Mouse (Mus musculus) megakaryocyte, embryonic 14.5 days (primary cell): ENCODE results near the gene Wdr62. TPM values are rescaled to one million over a fixed set of nuclear protein-coding genes. Genes with fewer than 3 reads are reported as not detected.

Experiments
- H3K27me3 ChIP-seq: replicated peaks from 2 replicates; pipeline ENCODE3; 2012; ENCODE audit warnings: inconsistent platforms
- H3K36me3 ChIP-seq: replicated peaks from 2 replicates; pipeline ENCODE3; 2012; ENCODE audit warnings: low read length, inconsistent platforms, mixed read lengths
- H3K4me1 ChIP-seq: 2 replicates; pipeline ENCODE4 v1.6.1; 2012; ENCODE audit warnings: inconsistent platforms
- H3K4me3 ChIP-seq: replicated peaks from 2 replicates; pipeline ENCODE3; 2012; ENCODE audit warnings: moderate library complexity, mild to moderate bottlenecking, inconsistent platforms
- H3K9me3 ChIP-seq: 2 replicates; pipeline ENCODE4 v1.6.1; 2012; ENCODE audit warnings: inconsistent platforms
- FLI1 ChIP-seq: IDR thresholded peaks from 2 replicates; pipeline ENCODE4 v1.6.1; 2012; ENCODE audit warnings: low read length, inconsistent platforms, mixed read lengths
- GATA1 ChIP-seq: IDR thresholded peaks from 3 replicates; pipeline ENCODE4 v1.6.1; 2012; ENCODE audit warnings: mixed read lengths, low read length, inconsistent platforms, borderline replicate concordance
- polyA plus RNA-seq: library from polyadenylated mRNA; stranded (reverse); fragments of >175 nt; gene quantifications from 2 replicates; pipeline ENCODE4 v1.2.3, GENCODE M21; 2012; ENCODE audit warnings: low replicate concordance; ENCODE audit not compliant: insufficient read depth

Gene Wdr62
- polyA plus RNA-seq, 1 experiment: 35.7 TPM

DNA sequence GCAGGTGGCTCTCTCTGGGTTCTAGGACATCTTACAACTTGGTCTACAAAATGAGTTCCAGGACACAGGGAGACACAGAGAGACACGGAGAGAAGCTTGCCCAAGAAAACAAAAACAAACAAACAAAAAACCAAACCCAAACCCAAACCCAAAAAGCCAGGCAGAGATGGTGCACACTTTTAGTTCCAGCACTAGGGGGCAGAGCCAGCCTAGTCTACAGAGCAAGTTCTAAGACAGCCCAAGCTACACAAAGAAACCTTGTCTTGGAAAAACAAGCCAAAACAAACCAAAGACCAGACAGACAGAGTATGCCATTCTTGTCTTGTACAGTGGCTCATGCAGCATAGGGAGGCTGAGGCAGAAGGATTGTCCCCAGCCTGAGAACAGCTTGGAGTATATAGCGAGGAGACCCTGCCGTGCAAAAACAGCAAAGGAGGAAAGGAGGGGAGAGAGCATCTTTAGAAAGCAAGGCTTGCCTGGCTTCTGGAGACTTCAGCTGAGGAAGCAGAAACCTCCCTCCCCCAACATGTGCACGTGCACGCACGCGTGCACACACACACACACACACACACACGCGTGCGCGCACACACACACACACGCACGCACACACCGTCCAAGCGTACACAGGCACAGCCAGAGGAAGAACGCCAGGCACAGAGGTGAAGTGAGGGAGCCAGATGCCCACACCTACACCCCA is 26.0 kb upstream of the Wdr62 start:
- no peaks in the 10 kb centered on the region for H3K9me3 ChIP-seq
- peaks cover 32% of the 10 kb centered on the region for H3K4me1 ChIP-seq
- H3K27me3 ChIP-seq: peaks cover 10% of the 10 kb centered on the region
- peaks cover 13% of the 10 kb centered on the region for H3K36me3 ChIP-seq
- H3K4me3 ChIP-seq: peak overlapping the region; percentile 4
- no peak for TF ChIP-seq GATA1
- no peak for TF ChIP-seq FLI1

GRCm38 (mm10) chr7:30300914-30301313 is 20.7 kb upstream of the Wdr62 start:
- no peaks in the 10 kb centered on the region for H3K36me3 ChIP-seq
- peaks cover 14% of the 10 kb centered on the region for H3K27me3 ChIP-seq
- no peaks in the 10 kb centered on the region for H3K9me3 ChIP-seq
- no peak overlapping the region for H3K4me3 ChIP-seq
- H3K4me1 ChIP-seq: peaks cover 6% of the 10 kb centered on the region; the same call in 1 of the 2 replicates
- TF ChIP-seq FLI1 (no peak), GATA1 (no peak)

DNA sequence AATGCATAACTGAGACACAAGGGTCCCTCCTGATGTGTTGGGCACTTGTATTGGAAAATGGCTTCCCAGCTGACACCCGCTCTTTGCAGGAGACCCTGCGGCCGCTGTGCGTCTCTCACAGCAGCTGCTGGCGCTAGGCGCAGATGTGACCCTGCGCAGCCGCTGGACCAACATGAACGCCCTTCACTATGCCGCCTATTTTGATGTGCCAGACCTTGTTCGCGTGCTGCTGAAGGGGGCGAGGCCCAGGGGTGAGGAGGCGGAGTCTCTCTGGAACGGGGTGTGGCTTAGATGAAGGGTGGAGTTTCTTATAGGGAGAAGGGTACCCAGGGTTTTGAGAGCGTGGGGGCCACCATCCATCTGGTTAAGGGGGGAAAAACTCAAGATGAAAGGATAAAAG is 17.0 kb upstream of the Wdr62 start:
- Histone ChIP-seq H3K36me3 (no peaks in the 10 kb centered on the region), H3K27me3 (peaks cover 21% of the 10 kb centered on the region), H3K4me3 (no peak overlapping the region), H3K9me3 (no peaks in the 10 kb centered on the region), H3K4me1 (peaks cover 6% of the 10 kb centered on the region; the same call in 1 of the 2 replicates)
- TF ChIP-seq GATA1: no peak
- TF ChIP-seq FLI1: no peak

DNA sequence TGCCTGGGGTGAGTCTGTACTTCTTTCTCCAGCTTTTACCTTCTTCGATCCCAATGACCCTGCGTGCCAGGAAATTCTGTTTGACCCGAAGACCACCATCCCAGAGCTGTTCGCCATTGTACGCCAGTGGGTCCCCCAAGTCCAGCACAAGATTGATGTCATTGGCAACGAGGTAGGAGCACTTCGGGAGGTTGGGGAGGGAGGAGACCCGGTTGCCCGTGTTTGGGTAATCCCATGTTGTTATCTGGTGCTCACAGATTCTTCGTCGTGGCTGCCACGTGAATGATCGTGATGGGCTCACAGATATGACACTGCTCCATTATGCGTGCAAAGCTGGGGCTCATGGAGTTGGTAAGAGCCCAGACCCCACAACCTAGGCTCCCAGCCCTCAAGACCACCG is 16.6 kb upstream of the Wdr62 start:
- TF ChIP-seq GATA1 (no peak), FLI1 (no peak)
- H3K36me3 ChIP-seq: no peaks in the 10 kb centered on the region
- H3K4me3 ChIP-seq: no peak overlapping the region
- H3K27me3 ChIP-seq: peaks cover 23% of the 10 kb centered on the region
- H3K9me3 ChIP-seq: no peaks in the 10 kb centered on the region
- peaks cover 6% of the 10 kb centered on the region; the same call in 1 of the 2 replicates for H3K4me1 ChIP-seq

GRCm38 (mm10) chr7:30295103-30295502 is 14.9 kb upstream of the Wdr62 start:
- Histone ChIP-seq H3K9me3 (no peaks in the 10 kb centered on the region), H3K4me3 (no peak overlapping the region), H3K27me3 (peaks cover 37% of the 10 kb centered on the region), H3K4me1 (peaks cover 14% of the 10 kb centered on the region; the same call in 1 of the 2 replicates), H3K36me3 (no peaks in the 10 kb centered on the region)
- TF ChIP-seq GATA1 (no peak), FLI1 (no peak)

DNA sequence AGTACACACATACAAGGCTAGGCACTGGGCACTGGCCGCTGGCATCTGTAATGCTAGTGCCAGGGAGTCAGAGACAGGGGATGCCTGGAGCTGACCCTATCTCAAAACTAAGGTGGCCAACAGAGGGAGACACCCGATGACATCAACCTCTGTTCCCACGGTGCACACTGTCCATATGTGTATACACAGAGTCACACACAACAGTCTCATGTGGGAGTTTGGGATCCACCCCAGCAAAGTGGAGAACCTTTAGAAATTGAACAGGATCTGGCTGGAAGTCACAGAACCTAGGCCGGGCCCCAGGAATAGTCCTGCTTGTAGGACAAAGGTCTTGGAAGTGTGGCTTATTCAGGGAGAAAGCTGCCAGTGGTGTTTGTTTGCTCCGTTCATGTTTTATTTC is 14.1 kb upstream of the Wdr62 start:
- H3K4me1 ChIP-seq: peaks cover 11% of the 10 kb centered on the region; the same call in 1 of the 2 replicates
- no peak overlapping the region for H3K4me3 ChIP-seq
- H3K9me3 ChIP-seq: no peaks in the 10 kb centered on the region
- H3K27me3 ChIP-seq: peaks cover 45% of the 10 kb centered on the region
- TF ChIP-seq GATA1 (no peak), FLI1 (no peak)
- H3K36me3 ChIP-seq: no peaks in the 10 kb centered on the region

- peaks cover 50% of the 10 kb centered on the region for H3K27me3 ChIP-seq
- H3K9me3 ChIP-seq: no peaks in the 10 kb centered on the region
- TF ChIP-seq FLI1: no peak
- no peaks in the 10 kb centered on the region for H3K36me3 ChIP-seq
- H3K4me3 ChIP-seq: no peak overlapping the region
- peaks cover 8% of the 10 kb centered on the region; the same call in 1 of the 2 replicates for H3K4me1 ChIP-seq
Measured at GRCm38 (mm10) chr7:30293795-30294194, 13.6 kb upstream of the Wdr62 start.

GRCm38 (mm10) chr7:30291215-30292131 is 11.3 kb upstream of the Wdr62 start, which contains the start of gene Clip3:
Clip3 (plus strand) TSS chr7:30291728.
- Histone ChIP-seq H3K4me3 (peak within 1 kb of the TSS; percentile 64), H3K36me3 (no peaks in the 10 kb centered on the region), H3K9me3 (no peaks in the 10 kb centered on the region), H3K27me3 (peaks cover 55% of the 10 kb centered on the region), H3K4me1 (peaks cover 8% of the 10 kb centered on the region; the same call in 1 of the 2 replicates)
- TF ChIP-seq FLI1: no peak
- TF ChIP-seq GATA1: no peak

GRCm38 (mm10) chr7:30289714-30290399 is 9.6 kb upstream of the Wdr62 start:
- no peaks in the 10 kb centered on the region for H3K36me3 ChIP-seq
- H3K27me3 ChIP-seq: peaks cover 50% of the 10 kb centered on the region
- H3K4me3 ChIP-seq: no peak overlapping the region
- H3K9me3 ChIP-seq: no peaks in the 10 kb centered on the region
- no peak for TF ChIP-seq FLI1
- no peak for TF ChIP-seq GATA1
- H3K4me1 ChIP-seq: peaks cover 12% of the 10 kb centered on the region
